Mouse (Mus musculus): ENCODE measurements at regions not wholly inside any gene's neighbourhood (a gene's known extent, or its start where the extent isn't known, plus 50 kb on each side); places are given as distances from the start of the nearest gene placed in this dataset.
A peak's percentile ranks its signal among the peaks of the same experiment; 100 is the strongest.

- no peak for DNase-seq (ENCODE audit: low spot score in 2 of 2)
Observed at GRCm38 (mm10) chr10:45763160-45763955, 185.7 kb downstream of the Hace1 start.

- DNase-seq (ENCODE audit: low spot score in 2 of 2), result no peak
Observed at GRCm38 (mm10) chr10:45779720-45780119, 202.1 kb downstream of the Hace1 start.

GRCm38 (mm10) chr10:45783026-45783425 is 205.4 kb downstream of the Hace1 start:
- DNase-seq (ENCODE audit: low spot score in 2 of 2), result no peak

GRCm38 (mm10) chr10:45783461-45784149 is 206.0 kb downstream of the Hace1 start:
- DNase-seq (ENCODE audit: low spot score in 2 of 2), result no peak

- DNase-seq (ENCODE audit: low spot score in 2 of 2), result no peak
Observed at GRCm38 (mm10) chr10:45784150-45784479, 206.5 kb downstream of the Hace1 start.

- no peak for DNase-seq (ENCODE audit: low spot score in 2 of 2)
Observed at GRCm38 (mm10) chr10:45784575-45784974, 206.9 kb downstream of the Hace1 start.

GRCm38 (mm10) chr10:45788356-45788755 is 210.7 kb downstream of the Hace1 start:
- no peak for DNase-seq (ENCODE audit: low spot score in 2 of 2)

- DNase-seq (ENCODE audit: low spot score in 2 of 2), result no peak
Observed at GRCm38 (mm10) chr10:45795582-45795981, 218.0 kb downstream of the Hace1 start.

- DNase-seq (ENCODE audit: low spot score in 2 of 2), result peak; percentile 64 to 72
Observed at GRCm38 (mm10) chr10:45800070-45800851, 222.6 kb downstream of the Hace1 start.

GRCm38 (mm10) chr10:45801463-45801862 is 223.8 kb downstream of the Hace1 start:
- no peak for DNase-seq (ENCODE audit: low spot score in 2 of 2)

GRCm38 (mm10) chr10:45806984-45807827 is 229.6 kb downstream of the Hace1 start:
- peak; percentile 37 to 50 for DNase-seq (ENCODE audit: low spot score in 2 of 2)

- DNase-seq (ENCODE audit: low spot score in 2 of 2), result peak; percentile 29 to 49
Observed at GRCm38 (mm10) chr10:45811882-45812281, 234.3 kb downstream of the Hace1 start.

GRCm38 (mm10) chr10:45813804-45814203 is 236.2 kb downstream of the Hace1 start:
- DNase-seq (ENCODE audit: low spot score in 2 of 2), result no peak

- no peak for DNase-seq (ENCODE audit: low spot score in 2 of 2)
Observed at GRCm38 (mm10) chr10:45816679-45817078, 239.1 kb downstream of the Hace1 start.

- no peak for DNase-seq (ENCODE audit: low spot score in 2 of 2)
Observed at GRCm38 (mm10) chr10:45820986-45821655, 243.5 kb downstream of the Hace1 start.

- DNase-seq (ENCODE audit: low spot score in 2 of 2), result no peak
Observed at GRCm38 (mm10) chr10:45822251-45822650, 244.6 kb downstream of the Hace1 start.

GRCm38 (mm10) chr10:45823612-45824011 is 246.0 kb downstream of the Hace1 start:
- no peak for DNase-seq (ENCODE audit: low spot score in 2 of 2)

GRCm38 (mm10) chr10:45848654-45849053 is 271.0 kb downstream of the Hace1 start:
- no peak for DNase-seq (ENCODE audit: low spot score in 2 of 2)

- no peak for DNase-seq (ENCODE audit: low spot score in 2 of 2)
Observed at GRCm38 (mm10) chr10:45849841-45850240, 272.2 kb downstream of the Hace1 start.

- peak in 1 of 2 experiments; percentile 38 for DNase-seq (ENCODE audit: low spot score in 2 of 2)
Observed at GRCm38 (mm10) chr10:45850625-45851024, 273.0 kb downstream of the Hace1 start.

Data from layer of hippocampus, postnatal 10 days (tissue).